Mouse (Mus musculus) monocyte, adult 5-6 weeks (primary cell): ENCODE results near the gene Gm11172. TPM values are rescaled to one million over a fixed set of nuclear protein-coding genes. Genes with fewer than 3 reads are reported as not detected.

Source experiments
- ATAC-seq: fragments of 153-309, 156-312 bp; replicated peaks from 2 replicates; pipeline ENCODE4 v1.8.0; 2017; ENCODE audit warnings: mild to moderate bottlenecking; ENCODE audit not compliant: low TSS enrichment, insufficient number of reproducible peaks, severe bottlenecking, poor library complexity, low FRiP score
- total RNA-seq: library from RNA; stranded (forward); fragments of 200-1000, 200-491, 200-594 nt; gene quantifications from 3 replicates; pipeline ENCODE4 v1.2.3, GENCODE M21; 2017

Gene Gm11172
- not detected in 3 replicates for total RNA-seq

DNA sequence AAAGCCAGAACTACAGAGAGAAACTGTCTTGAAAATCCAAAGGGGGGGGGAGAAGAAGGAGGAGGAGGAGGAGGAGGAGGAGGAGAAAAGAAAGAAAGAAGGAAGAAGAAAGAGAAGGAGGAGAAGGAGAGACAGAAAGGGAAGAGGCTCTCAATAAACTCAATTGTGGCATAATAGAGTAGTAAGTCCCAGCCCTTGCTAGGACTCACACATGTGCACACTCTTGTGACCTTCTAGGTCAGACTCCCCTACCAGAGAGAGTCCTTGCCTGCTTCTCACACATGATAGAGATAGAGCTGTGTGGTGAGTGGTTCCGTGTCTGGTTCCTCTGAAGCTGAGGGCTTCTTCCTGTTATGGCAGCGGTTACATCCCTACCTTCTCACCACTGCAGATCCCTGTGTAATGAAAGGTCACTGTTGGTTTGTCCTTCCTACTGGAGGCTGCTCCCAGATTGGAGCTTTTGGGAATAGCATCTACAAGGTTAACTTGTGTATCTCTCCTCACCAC, at the start of gene Gm11172:
Gene Gm11172 (plus strand): TSS at position 51 of the 507 bp plus-strand sequence.
- ATAC-seq = no peak

DNA sequence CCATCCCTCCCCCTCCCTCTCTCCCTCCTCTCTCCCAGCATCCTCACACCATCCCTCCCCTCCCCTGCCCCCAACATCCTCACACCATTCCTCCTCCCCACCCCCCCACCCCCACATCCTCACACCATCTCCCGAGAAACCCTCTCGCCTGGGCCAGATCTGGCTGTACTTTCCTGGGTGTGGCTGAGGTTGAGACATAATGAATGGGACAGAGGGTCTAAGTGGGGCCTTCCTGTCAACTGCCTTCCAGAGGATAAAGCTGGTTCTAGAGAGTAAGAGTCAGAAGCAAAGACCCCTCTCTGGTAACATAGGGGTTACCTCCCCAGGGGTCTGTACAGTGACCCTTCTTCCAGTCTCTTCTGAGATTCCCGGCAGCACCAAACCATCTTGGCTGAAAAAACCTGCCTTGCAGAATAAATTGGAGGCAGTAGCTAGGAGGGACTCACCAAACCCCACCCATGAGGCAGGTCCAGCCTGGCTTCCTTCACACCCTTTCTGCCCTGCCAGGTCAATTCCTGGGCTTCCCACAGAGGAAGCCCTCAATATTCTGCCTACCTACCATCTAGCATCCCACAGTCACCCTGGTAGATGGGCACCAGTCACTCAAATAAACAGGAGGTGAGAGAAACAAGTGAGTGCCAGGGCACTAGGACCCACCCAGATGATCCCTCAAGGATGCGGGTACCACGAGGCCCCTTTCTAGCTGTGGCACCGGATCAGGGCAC, 49.0 kb upstream of the Gm11172 start:
- ATAC-seq = no peak

DNA sequence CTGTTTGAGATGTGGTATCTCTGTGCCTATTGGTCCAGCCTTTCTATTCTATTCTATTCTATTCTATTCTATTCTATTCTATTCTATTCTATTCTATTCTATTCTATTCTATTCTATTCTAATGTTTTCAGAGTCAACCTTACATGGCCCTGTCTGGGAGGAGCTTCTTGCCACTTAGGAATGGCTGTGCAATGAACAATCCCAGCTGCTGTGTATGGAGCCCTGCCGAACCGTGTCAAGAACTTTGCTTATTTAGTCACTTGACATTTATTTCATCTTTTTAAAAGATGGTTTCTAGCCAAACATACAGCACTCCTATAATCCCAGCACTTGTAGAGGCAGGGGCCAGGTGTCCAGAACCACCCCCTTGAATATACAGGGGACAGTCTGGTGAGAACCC, 48.4 kb upstream of the Gm11172 start:
- ATAC-seq = no peak

- ATAC-seq = no peak
Observed at GRCm38 (mm10) chr16:10767158-10767557, 45.6 kb upstream of the Gm11172 start.

GRCm38 (mm10) chr16:10768821-10769220, 43.9 kb upstream of the Gm11172 start:
- peak; percentile 65 for ATAC-seq

DNA sequence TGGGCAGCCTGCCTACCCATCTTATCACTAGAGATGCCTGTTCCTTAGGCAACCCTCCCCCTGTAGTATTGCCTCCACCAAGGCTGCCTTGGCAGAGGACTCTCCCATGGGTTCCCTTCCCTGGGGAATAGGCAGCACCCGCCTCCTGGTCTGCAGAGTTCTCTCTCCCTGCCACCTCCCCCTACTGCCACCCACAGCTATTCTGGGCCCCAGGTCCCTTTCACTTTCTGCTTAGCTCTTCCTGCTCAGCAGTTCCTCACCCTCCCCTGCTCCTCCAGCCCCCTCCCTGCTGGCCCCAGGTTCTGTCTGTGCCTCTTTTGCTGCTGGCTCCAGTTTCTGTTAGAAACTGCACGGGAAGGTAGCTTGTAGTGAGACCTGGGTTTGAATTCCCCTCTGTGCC, 43.1 kb upstream of the Gm11172 start:
- peak; percentile 25; the same call in 1 of the 2 replicates for ATAC-seq

- no peak for ATAC-seq
Observed at GRCm38 (mm10) chr16:10770531-10771325, 42.0 kb upstream of the Gm11172 start.

DNA sequence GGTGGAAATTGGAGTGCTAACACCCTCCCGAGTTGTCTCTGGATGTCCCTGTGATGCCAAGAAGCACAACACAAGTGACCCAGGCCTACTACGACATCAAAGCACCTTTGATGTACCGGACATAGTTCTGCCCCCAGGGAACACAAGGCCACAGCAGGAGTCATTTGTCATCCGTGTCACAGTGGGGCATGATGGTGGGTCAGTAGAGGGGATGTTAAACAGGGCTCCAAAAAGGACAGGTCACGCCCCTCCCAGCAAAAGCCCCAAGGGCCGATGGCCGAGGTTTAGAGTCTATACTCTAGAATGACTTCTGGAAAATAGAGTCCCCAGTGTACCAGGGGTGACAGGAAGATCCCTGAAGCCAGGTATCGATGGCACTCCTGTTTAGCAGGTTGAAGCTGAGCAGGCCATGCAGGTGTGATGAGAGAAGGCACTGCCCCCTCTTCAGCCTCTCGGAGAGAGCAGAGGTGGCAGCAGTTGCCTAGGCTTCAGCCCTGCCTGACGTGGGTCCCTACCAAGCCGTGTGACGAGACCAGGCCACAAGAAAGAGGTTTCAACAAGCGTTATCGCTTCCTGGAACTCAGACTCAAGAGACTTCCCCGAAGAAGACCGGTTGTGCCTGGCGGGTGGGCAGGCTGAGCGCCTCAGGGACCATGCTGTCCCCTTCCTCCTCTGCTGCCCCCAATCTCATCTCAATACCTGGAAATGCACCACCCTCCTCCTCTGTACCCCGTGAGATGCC, 40.8 kb upstream of the Gm11172 start:
- 0 out of 2 replicates have a peak, but pooled peaks have one; percentile 5 for ATAC-seq

- no peak for ATAC-seq
Observed at GRCm38 (mm10) chr16:10773543-10773942, 39.2 kb upstream of the Gm11172 start.

DNA sequence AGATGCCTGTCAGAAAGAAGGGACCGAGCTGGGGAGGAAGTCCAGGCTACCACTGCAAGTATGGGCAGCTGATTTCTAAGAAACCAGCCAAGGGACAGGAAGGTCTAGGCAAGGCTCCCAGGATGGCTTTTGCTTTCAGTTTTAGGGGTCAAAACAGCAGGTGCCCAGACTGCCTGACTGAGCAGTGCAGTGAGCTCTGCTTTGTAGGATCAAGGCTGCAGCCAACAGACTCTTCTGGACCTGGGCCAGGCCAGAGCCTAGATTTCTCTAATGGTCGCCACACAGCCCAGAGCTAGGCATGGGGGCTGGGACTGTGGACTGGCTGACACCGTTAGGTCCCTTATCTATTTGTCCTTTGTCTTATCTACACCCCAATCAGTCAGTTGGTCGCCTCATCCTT, 38.0 kb upstream of the Gm11172 start:
- ATAC-seq = no peak; the same call in 1 of the 2 replicates

DNA sequence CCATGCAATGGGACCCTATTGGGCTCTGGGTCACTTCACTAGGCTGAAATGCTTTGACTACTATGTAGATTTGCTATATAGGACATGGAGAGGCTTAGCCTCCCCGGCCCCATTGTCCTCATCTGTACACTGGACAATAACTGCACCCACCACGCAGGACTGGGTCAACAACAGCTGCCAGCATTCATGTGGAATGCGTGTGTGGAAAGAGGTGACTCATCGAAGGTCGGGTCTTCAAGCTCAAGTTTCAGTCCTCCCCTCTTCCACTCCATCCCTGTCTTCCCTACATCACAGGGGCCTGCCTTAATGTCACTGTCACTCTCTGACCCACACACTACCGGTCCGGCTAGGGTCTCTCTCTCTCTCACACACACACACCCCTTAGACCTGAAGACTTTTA, 36.4 kb upstream of the Gm11172 start:
- ATAC-seq = no peak

GRCm38 (mm10) chr16:10777579-10778160, 35.0 kb upstream of the Gm11172 start:
- ATAC-seq = no peak

- no peak for ATAC-seq
Observed at GRCm38 (mm10) chr16:10780631-10781120, 32.0 kb upstream of the Gm11172 start.

DNA sequence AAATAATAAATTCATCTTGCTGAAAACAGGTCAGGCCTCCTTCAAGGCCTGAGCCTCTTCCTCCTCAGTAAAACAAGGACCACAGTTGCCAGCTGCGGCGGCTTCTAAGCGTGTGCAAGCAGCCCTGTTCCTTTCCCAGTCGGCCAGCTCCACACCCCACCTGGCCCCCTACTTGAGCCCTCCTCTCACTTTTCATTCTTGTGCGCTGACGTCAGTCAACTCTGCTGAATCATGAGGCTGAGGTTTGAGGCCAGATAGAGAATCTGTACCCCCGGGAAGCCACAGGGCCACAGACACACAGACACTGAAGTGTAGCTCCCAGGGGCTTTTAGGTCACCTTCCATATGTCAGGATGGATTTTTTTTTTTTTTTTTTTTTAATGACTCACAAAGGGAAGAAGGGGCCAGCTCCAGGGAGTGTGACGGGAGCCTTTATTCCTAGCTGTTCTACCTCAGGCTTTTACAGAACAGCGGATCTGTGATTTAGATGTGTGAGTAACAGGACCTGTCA, 30.8 kb upstream of the Gm11172 start:
- no peak for ATAC-seq

- no peak for ATAC-seq
Observed at GRCm38 (mm10) chr16:10782377-10783151, 30.2 kb upstream of the Gm11172 start.

GRCm38 (mm10) chr16:10783152-10783434, 29.6 kb upstream of the Gm11172 start:
- ATAC-seq = no peak

GRCm38 (mm10) chr16:10783451-10783850, 29.3 kb upstream of the Gm11172 start:
- no peak for ATAC-seq
